Mouse (Mus musculus): Measurements from ENCODE around the gene Nrcam. TPM values are rescaled to one million over a fixed set of nuclear protein-coding genes. Genes with fewer than 3 reads are reported as not detected.

Gene Nrcam
- total RNA-seq, 2 experiments from 2014 or later, result 2.8 TPM; not detected in 1

- ATAC-seq (replicated peaks; ENCODE audit: low FRiP score, low TSS enrichment, poor library complexity, severe bottlenecking), result no peak
Observed at GRCm38 (mm10) chr12:44425040-44425439, 96.4 kb downstream of the Nrcam start.

DNA sequence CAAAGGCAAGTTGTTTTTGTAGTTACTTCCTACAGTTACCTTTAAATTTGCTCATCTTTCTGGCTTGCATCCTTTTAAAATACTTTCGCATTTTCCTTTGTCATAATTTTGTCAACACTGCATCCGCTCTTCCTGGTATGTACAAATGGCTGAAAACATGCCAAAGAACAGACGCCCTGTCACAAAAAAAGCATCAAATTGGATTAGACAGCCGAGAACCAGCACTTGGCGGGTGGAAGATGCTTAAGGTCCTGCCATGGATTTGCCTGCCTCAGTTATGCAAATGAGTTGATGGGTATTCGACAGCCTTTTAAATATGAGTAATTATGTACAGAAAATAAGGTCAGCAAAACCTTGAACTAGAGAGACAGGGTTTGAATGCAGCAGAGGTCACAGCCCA, 101.7 kb downstream of the Nrcam start:
- no peak for ATAC-seq (replicated peaks; ENCODE audit: low FRiP score, low TSS enrichment, poor library complexity, severe bottlenecking)

- ATAC-seq (replicated peaks; ENCODE audit: low FRiP score, low TSS enrichment, poor library complexity, severe bottlenecking), result no peak
Observed at GRCm38 (mm10) chr12:44430996-44431395, 102.3 kb downstream of the Nrcam start.

- no peak for ATAC-seq (replicated peaks; ENCODE audit: low FRiP score, low TSS enrichment, poor library complexity, severe bottlenecking)
Observed at GRCm38 (mm10) chr12:44432727-44433126, 104.0 kb downstream of the Nrcam start.

- ATAC-seq (replicated peaks; ENCODE audit: low FRiP score, low TSS enrichment, poor library complexity, severe bottlenecking), result no peak
Observed at GRCm38 (mm10) chr12:44437046-44437827, 108.6 kb downstream of the Nrcam start.

DNA sequence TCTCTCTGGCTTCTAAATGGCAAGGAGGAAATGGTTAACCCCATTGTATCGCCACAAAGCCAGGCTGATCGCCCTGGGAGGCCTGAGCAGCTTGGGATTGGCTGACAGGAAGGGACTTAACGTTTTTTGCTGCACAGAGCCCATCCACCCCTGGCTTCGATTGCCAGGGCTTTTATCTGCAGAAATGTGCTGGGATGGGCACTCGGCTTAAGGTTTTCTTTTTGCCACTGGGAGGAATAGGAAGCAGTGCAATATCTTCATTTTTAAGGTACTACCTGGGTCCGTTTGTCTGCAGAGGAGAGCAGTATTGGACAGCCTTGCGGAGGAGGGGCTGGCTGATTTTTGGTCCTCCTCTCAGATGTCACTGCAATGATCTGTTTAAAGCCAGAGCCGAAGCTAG, 110.2 kb downstream of the Nrcam start:
- peak; percentile 67 for ATAC-seq (replicated peaks; ENCODE audit: low FRiP score, low TSS enrichment, poor library complexity, severe bottlenecking)

DNA sequence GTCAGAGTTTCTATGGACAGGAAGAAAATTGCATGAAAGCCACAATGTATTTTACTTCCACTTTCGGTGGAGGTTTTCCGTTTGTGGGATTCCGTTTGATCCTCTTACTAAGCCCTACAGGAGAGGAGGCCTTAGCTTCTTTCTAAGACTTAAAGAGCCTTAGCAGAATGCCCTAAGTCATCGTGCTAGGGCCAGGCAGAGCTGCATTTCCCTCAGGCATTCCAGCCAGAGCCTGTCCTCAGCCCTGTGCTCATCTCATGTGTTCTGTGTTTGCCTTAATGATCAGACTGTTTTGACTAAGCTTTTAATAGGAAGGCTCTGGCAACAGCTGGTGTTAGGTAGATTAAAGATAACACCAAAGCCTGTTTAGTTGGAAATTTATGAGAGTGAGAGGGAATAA, 111.5 kb downstream of the Nrcam start:
- no peak for ATAC-seq (replicated peaks; ENCODE audit: low FRiP score, low TSS enrichment, poor library complexity, severe bottlenecking)

DNA sequence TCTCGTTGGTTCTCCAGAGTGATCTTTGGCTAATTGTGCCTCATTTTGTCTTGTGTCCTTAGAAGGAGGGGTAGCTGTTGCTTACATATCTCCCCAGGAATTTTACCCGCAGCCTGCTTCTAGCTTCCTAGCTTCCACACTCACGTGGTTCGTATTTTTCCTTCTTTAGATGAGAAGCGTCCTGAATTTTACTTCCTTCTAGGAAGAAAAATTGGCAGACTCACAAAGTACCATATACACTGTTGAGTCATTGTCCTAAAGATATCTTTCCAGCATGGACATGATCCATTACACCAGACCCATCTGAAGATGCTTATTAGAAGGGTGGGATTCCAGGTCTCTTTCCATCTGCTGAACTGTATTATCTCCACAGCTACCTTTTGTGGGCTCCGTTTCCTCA, 122.2 kb downstream of the Nrcam start:
- no peak for ATAC-seq (replicated peaks; ENCODE audit: low FRiP score, low TSS enrichment, poor library complexity, severe bottlenecking)

DNA sequence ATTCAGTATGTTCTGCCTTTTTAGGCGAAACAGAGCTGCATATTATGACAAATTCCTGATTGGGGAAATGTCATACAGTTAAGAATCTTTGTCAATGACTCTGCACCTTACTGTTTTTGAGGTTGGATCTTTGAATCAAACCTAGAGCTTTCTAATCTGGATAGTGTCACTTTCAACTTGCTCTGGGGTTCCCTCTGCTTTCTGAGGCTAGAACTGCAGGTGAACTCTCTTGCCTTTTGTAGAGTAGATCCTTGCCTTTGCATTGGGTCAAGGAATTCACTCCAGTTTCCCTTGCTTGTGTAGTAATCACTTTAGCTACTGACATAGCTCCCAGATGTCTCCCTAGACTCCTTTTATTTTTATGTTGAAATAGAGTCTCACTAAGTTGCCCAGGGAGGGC, 123.1 kb downstream of the Nrcam start:
- no peak for ATAC-seq (replicated peaks; ENCODE audit: low FRiP score, low TSS enrichment, poor library complexity, severe bottlenecking)

- no peak for ATAC-seq (replicated peaks; ENCODE audit: low FRiP score, low TSS enrichment, poor library complexity, severe bottlenecking)
Observed at GRCm38 (mm10) chr12:44453791-44454190, 125.1 kb downstream of the Nrcam start.

DNA sequence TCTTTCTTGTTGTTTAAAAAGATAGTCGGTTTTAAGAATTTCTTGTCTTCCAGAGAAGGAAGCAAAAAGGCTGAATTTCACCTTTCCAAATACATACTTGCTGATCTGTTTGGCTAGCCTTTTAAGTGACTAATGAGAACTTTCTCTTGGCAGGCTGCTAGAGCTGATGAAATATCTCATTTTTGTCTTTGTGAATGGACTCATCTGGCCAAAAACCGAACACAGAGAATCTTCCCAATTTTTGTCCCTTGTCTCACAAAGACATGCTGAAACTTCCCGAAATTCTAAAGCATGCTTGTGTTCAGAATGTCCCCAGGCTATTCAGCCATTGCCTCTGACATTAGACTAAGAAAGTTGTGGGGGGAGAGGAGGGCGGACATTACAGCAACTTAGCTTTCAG, 129.3 kb downstream of the Nrcam start:
- no peak for ATAC-seq (replicated peaks; ENCODE audit: low FRiP score, low TSS enrichment, poor library complexity, severe bottlenecking)

- ATAC-seq (replicated peaks; ENCODE audit: low FRiP score, low TSS enrichment, poor library complexity, severe bottlenecking), result no peak
Observed at GRCm38 (mm10) chr12:44462436-44462835, 133.8 kb downstream of the Nrcam start.

DNA sequence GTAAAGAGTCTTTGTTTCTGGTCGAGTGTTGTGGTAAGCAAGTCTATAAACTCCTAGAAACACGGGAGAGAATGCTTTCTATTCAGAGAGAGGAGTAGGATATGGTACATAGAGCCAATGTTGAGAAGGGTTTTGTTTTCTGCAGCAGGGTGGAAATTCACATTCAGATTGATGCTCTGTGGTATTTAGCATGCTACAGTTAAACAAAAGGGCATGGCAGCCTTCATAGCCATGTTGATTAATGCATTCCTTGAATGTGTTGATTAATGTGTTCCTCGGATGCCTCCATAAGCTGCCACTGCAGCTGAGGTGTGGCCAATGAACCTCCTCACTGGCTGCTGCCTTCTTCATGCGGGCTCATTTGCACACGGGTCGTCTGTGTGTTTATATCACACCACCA, 134.3 kb downstream of the Nrcam start:
- no peak for ATAC-seq (replicated peaks; ENCODE audit: low FRiP score, low TSS enrichment, poor library complexity, severe bottlenecking)

DNA sequence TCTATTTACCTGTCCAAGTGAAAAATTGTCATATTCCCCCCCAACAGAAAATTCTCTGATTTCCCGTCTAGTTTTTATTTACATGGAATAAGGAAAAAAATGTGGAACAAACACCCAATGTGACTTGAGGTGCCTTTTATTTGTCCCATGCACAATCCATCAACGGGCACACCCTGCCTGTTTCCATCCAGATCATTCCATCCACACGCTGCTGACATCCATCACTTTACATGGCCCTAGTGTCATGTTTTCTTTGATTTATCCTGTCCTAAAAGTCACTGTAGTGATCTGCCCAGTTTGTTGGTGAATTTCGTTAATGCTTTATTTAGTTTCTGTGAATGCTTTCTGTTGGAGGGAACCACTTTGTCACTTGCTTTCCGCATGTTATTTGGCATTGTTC, 142.4 kb downstream of the Nrcam start:
- ATAC-seq (replicated peaks; ENCODE audit: low FRiP score, low TSS enrichment, poor library complexity, severe bottlenecking), result no peak

GRCm38 (mm10) chr12:44475355-44475754, 146.7 kb downstream of the Nrcam start:
- ATAC-seq (replicated peaks; ENCODE audit: low FRiP score, low TSS enrichment, poor library complexity, severe bottlenecking), result no peak

DNA sequence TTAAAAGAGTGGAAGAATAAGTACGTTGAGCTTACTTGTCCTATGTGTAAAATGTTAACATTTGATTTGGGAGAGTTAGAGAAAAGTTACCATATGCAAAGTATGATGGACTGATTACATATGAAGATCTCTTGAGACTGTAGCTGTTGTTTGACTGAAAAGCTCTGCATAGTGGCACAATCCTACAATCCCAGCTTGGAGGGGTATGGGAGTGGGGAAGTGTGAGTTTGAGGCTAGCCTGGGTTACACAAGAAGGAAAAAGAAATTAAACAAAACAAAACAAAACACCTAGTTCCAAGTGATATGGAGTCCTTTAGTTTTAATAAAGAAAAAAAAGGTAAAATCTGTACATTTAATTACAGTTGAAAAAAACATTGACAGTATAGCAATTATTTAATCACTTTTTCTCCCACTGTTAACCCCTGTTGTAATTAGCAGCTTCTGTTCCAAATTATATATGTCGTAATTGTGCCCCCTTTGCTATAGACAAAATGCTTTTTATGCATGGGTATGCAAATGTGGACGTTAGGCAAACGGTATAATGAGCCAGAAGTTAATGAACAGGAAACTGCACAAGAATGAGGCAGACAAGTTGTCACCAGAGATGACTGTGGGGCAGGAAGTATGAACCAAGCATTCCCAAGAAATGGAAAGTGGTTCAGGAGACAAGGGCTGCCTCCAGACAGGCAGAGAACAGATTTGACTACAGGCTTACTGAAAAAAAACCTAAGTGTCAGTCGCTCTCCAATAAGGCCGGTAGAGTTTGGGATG, 150.8 kb downstream of the Nrcam start:
- ATAC-seq (replicated peaks; ENCODE audit: low FRiP score, low TSS enrichment, poor library complexity, severe bottlenecking), result no peak

GRCm38 (mm10) chr12:44480031-44480419, 151.3 kb downstream of the Nrcam start:
- no peak for ATAC-seq (replicated peaks; ENCODE audit: low FRiP score, low TSS enrichment, poor library complexity, severe bottlenecking)

- ATAC-seq (replicated peaks; ENCODE audit: low FRiP score, low TSS enrichment, poor library complexity, severe bottlenecking), result no peak
Observed at GRCm38 (mm10) chr12:44481415-44481814, 152.7 kb downstream of the Nrcam start.

DNA sequence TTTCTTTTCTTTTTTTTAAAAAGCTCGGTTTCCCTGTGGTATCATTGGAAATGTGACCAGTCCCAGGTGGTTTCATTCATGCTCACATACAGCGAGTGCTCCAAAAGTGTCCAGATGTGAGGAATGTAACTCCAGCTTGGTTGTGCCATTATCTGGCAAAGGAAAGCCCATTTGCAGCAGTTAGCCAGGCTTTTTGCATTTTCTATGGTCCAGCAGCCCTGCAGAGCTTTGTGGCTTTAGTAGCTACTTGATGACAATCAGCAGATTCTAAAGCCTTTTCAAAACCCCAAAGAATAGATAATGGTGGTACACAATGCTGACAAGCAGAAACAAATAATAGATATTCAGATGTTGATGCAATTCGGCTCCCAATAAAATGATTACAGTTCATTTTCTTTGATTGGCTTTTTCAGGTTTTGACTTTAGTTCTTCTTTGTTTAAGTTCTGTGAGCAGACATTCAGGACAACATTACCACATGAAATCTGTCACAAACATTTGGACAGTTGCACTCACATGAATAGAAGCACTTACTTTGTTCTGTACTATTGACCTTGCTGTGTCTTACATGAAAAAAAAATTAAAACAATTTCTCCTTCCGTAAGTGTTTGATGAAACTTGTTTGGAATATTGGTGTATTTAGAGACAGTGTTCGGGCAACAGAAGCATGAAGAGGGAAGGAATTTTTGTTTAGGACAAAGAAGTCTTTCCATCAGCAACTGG, 164.2 kb downstream of the Nrcam start:
- no peak for ATAC-seq (replicated peaks; ENCODE audit: low FRiP score, low TSS enrichment, poor library complexity, severe bottlenecking)

DNA sequence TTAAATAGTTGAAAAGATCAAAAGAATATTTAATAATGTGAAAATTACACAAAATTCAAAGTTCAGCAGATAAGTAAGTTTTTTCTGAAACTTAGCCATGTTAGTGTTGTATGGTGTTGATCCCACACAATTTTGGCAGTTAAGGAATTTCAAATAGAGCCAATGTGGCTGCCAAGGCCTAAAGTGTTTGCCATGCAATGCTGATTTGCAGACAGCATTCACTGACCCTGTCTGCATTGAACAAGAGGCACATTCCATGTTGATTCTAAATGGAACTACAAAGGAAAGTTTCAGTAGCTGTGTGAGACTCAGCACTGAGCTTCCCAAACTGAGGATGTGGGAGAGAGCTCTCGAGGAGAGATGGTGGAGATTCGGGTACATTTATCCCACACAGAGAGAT, 169.1 kb downstream of the Nrcam start:
- ATAC-seq (replicated peaks; ENCODE audit: low FRiP score, low TSS enrichment, poor library complexity, severe bottlenecking), result no peak

Data from megakaryocyte-erythroid progenitor cell, adult 5-6 weeks (primary cell).